Mouse (Mus musculus): ENCODE measurements at regions not wholly inside any gene's neighbourhood (a gene's known extent, or its start where the extent isn't known, plus 50 kb on each side); places are given as distances from the start of the nearest gene placed in this dataset.

GRCm38 (mm10) chr2:78558128-78558527 is 309.8 kb upstream of the Ube2e3 start:
- TF ChIP-seq ZMIZ1 (IDR thresholded peaks at IDR 0.05; ENCODE audit: low read depth, low read length) (no peak), CTCF (conservative IDR thresholded peaks at IDR 0.05 in 1 of 2, IDR thresholded peaks at IDR 0.05 in 1 of 2; ENCODE audit: low read depth in 2 of 2, low read length in 2 of 2) (no peak)
